Mouse (Mus musculus) cerebellum, adult 11-12 months (tissue): ENCODE data around the gene Frmd8.
A peak's percentile ranks its signal among the peaks of the same experiment; 100 is the strongest.

Experiments used
- DNase-seq: peaks from one replicate; pipeline ENCODE4 v3.0.0; 2022

Frmd8 gene

DNA sequence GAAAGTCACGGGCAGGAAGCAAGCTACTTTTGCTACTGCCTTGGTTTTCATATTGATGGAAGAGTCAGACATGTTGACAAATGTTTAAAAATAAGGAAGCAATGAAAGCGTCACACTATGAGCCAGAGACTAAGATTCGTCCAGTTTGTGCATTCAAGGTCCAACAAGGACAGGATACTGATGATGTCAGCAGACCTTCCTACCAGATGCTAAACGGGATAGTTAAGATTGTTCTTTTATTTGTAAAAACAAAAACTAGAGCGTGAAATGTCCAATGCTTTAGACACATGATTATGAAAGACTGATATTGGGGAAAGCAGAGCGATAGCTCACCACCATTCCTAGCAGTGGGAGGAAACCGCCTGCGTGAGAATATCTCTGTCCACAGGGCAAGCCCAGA lies 37.5 kb downstream of the Frmd8 start:
- DNase-seq = no peak

DNA sequence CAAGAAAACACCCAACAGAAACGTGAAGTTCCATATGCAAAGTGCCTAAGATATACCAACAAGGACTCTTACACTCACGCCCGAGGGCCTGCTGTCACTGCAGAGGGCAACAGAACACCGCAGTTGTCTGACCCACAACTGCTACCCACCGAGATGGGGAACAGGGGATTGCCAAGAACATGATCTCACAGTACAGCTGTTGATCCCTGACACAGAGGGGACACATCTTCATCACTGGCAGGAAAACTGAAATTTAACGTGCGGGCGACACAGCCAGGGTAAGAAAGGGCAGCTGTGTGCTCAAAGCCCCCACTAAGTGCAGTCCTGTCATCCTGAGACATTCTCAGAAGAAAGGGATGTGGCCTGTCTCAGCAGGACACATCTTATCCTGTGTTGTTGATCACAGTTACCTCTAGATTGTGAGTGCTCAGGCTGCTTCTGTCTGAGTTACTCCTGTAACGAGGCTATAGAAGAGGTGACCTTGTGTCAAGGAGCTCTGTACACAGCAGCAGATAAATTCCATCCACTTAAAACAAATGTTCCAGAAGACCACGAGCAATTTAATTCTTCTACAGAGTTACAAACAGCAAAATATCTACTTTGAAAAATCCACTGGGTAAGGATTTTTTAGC lies 38.0 kb downstream of the Frmd8 start:
- no peak for DNase-seq

- DNase-seq = no peak
These were observed 39.1 kb downstream of the Frmd8 start for GRCm38 (mm10) chr19:5835922-5836430.

DNA sequence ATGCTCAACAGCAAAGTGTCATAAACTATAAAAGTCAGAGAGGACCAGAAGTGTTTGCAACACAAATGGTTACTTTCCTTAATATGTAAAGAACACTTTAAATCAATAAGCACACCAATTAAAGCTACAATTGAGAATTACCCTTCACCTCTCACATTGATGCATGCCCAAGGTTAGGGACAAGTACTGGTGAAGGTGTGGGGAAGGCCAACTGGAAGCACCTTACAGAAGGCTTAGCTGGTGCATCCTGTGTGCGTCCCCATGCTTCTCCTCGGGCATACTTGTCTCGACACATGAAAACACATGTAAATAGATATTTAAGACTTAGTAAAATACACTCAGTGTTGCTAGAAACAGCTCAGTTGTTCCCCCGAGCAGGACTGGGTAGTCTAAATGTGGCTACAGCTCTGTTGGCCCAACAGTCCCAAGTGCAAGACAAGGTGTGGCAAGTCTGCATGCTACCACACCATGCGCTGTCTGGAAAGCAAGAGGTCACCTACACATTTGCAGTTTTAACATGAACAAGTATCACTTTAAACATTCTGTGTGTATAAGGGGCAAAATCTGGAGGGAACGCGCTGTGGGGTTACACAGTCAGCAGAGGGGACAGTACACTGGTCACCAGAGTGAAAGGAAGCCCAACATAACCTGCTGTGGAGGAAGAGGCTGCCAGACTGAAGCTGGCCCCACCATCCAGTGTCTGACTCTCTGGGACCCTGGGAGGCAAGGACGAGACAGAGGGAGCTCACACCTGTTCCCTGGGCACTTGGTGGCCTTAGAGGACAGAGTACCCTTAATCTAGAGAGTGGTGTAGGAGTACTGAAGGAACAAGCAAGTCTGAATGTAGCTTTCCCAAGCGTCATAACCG lies 39.8 kb downstream of the Frmd8 start:
- DNase-seq = no peak

DNA sequence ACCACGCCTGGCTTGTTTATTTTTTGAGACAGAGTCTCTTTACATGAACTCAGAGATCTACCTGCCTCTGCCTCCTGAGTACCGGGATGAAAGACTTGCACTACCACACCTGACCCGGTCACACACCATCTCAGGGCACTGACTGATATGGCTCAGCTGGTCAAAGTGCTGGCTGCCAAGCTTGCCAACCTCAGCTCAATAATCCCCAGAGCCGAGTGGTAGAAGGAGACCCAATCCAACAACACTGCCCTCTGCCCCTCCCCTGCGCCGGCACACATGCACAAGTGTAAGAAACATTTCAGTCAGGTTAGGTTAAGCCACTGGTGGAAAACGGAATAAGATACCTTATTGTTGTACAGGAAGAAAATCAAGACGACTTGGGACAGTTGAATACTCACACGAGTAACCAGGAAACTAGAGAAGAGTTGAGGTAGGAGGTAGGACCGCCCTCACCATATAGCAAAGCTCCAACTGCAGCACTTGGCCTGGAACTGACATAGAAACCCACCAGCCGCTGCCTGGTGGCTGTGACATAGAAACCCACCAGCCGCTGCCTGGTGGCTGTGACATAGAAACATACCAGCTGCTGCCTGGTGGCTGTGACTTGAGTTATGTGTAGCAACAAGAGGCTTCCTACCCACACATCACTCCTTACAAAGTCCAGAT lies 40.7 kb downstream of the Frmd8 start:
- no peak for DNase-seq

GRCm38 (mm10) chr19:5833287-5834100 lies 41.6 kb downstream of the Frmd8 start:
- no peak for DNase-seq

- no peak for DNase-seq
These were observed 42.7 kb downstream of the Frmd8 start for GRCm38 (mm10) chr19:5832326-5832725.

- no peak for DNase-seq
These were observed 43.1 kb downstream of the Frmd8 start for GRCm38 (mm10) chr19:5831958-5832320.

- no peak for DNase-seq
These were observed 43.7 kb downstream of the Frmd8 start for GRCm38 (mm10) chr19:5831224-5831957.

GRCm38 (mm10) chr19:5830776-5831175 lies 44.3 kb downstream of the Frmd8 start:
- no peak for DNase-seq

DNA sequence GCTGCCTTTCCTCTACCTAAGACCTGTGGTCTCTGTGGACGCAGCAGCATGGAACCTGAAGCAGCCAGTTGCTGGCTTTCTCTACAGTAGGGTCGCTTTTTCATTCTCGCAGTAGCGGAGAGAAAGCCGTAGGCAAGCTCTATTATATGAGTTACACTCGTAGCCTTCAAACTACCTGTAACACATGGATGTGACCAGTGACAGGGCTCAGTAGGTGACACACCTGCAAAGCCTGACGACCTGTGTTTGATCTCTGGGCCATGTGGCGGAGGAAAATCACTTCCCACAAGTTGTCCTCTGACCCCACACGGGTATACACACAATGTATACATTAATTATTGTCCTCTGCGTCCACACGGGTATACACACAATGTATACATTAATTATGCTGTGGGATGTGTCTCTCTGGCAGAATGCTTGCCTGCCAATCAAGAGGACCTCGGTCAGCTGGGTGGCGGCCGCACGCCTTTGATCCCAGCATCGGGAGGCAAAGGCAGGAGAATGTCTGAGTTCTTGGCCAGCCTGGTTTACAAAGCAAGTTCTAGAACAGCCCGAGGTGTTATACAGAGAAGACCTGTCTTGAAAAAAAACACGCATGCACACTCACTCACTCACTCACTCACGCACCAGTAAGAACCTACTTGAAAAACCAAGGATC lies 45.0 kb downstream of the Frmd8 start:
- no peak for DNase-seq

DNA sequence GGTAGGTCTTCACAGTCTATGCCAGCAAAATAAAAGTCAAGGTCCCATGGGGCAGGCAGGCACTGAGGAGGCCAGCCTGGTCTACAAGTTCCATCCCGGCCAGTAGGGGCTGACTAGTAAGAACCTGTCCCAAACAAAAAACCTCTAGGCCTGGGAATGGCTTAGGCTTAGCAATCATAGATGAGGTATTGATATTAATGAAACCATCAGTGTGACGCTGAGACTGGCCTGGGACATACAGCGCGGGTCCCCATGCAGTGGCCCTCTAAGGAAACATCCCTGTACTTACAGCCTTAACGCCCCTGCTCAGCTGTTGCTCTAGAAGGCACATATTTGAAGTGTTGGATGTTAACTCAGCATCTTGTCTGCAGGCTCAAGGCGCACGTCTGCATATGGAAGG lies 46.2 kb downstream of the Frmd8 start:
- DNase-seq = no peak

GRCm38 (mm10) chr19:5828155-5828554 lies 46.9 kb downstream of the Frmd8 start:
- DNase-seq = no peak

- no peak for DNase-seq
These were observed 47.5 kb downstream of the Frmd8 start for GRCm38 (mm10) chr19:5827456-5828154.

- DNase-seq = no peak
These were observed 48.0 kb downstream of the Frmd8 start for GRCm38 (mm10) chr19:5827044-5827443.

DNA sequence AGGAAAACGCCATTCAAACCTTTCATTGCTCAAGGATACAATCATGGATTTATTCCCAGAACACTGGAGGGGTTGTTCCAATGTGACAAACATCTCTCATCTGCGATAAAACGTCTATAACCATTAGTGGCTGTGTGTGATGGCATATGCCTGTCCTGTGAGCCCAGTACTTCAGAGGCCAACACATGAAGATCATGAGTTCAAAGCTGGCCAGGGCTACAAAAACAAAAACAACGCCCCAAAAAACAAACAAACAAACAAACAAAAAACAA lies 48.4 kb downstream of the Frmd8 start:
- no peak for DNase-seq

DNA sequence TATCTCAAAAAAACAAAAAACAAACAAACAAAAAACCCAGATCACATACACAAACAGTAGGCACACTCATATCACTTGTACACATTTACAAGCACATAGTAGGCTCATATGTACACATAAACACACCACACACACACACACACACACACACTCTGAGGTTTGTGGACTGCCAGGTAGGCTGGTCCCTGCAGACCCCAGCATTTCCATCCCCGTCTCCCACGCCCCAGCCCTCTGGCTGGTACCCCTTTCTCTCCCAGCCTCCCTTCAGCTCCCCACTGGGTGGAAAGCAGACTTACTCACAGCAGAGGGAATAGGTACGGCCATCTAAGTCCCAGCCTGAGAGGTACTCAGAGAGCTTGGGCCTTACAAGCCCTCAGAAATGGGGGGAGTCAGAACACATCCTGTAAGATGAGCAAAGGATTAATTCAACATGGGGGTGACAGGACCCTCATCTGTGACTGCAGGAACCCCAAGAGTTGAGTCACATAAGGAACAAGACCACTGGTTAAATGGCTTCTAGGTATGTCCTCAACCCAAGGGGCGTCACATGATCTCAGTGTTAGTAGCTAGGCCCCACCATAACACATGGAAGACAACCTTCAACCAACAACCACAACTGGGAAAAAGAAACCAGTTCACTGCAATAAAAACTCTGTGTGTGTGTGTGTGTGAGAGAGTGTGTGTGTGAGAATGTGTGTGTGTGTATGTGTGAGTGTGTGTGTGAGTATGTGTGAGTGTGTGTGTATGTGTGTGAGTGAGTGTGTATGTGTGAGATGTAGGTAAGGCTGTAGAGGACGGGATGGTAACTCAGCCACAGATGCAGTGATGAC lies 49.0 kb downstream of the Frmd8 start:
- DNase-seq = no peak

- peak; percentile 78 for DNase-seq
These were observed 50.1 kb downstream of the Frmd8 start for GRCm38 (mm10) chr19:5824826-5825617.

DNA sequence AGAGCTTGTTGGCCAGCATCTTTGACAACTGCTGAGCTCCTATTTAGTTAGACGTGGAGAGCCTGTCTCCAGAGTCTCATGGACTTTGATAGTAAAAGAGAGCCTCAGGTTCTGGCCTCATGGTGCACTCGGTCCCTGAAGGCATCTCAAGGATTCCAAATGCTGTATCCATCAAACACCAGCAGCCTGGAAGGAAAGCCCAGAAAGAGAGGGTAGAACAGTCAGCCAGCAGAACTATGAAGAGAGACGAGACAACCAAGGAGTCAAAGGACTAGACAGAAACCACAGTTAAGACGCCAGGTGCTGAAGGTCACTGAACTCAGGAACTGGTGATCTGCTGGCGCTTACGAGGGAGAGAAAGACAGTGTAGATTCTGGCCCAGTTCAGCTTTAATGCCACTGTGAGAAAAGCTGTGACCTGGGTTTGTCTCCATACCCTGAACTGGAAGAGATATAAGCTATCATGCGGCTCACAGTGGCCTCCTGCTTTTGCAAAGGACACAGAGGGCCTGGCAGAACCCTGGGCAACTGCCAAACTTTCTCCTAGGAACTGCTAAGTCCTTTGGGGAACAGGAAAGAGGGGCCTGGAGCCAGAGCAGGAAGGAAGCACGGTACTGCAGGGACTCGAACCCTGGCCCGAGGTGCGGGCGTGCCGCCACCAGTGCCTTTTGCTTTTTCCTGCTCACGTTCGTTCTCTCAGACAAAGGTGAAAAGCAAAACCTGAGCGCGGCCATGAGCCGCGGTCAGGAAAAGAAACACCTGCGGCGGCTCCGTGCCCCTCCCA lies 50.8 kb downstream of the Frmd8 start:
- peak; percentile 60 for DNase-seq
